ENCODE assay signal across 8 mouse cellular contexts in genomic region chr1:189922721-189923120, GRCm38 (mm10). TPM values are rescaled to one million over a fixed set of nuclear protein-coding genes. Genes with fewer than 3 reads are reported as not detected.
DNase-seq lines count a peak whose midpoint lies in the region; ATAC-seq and TF ChIP-seq lines count a peak whose summit lies in the region.

No protein-coding gene starts in this region.

- H3K27me3 ChIP-seq in neural tube, embryonic 11.5 days (ENCODE audit: control insufficient read depth, insufficient read depth, low read length): 0 out of 2 replicates have a peak, but pooled peaks cover 2% of the 10 kb centered on the region
- no peaks in the 10 kb centered on the region for H3K27me3 ChIP-seq in heart, embryonic 14.5 days (ENCODE audit: control insufficient read depth, insufficient read depth, low read length)
- peaks cover 14% of the 10 kb centered on the region; the same call in 1 of the 2 replicates for H3K27me3 ChIP-seq in limb, embryonic 10.5 days (ENCODE audit: low read depth, poor library complexity, severe bottlenecking)
- H3K27me3 ChIP-seq in small intestine, adult 2 months (ENCODE audit: control insufficient read depth, insufficient read depth, low read length): no peaks in the 10 kb centered on the region

- H3K4me2 ChIP-seq in neural tube, embryonic 11.5 days (ENCODE audit: low read depth): peak overlapping the region; percentile 94
- peak overlapping the region; percentile 80 for H3K4me2 ChIP-seq in heart, embryonic 14.5 days (ENCODE audit: low read length)

- no peak overlapping the region for H3K27ac ChIP-seq in neural tube, embryonic 11.5 days (ENCODE audit: low read depth, low read length)
- peak overlapping the region; percentile 80 to 99 for H3K27ac ChIP-seq in heart, embryonic 14.5 days (replicated peaks in 1 of 2; ENCODE audit: control insufficient read depth in 1 of 2, insufficient read depth in 1 of 2, low read depth in 2 of 2, low read length in 2 of 2)
- H3K27ac ChIP-seq in limb, embryonic 10.5 days: peak overlapping the region; percentile 97
- peak overlapping the region; percentile 40; the same call in 1 of the 2 replicates for H3K27ac ChIP-seq in small intestine, adult 2 months (ENCODE audit: insufficient read depth, low read depth, low read length)

- H3K9me3 ChIP-seq in neural tube, embryonic 11.5 days (ENCODE audit: control insufficient read depth, low read length): no peaks in the 10 kb centered on the region
- H3K9me3 ChIP-seq in heart, embryonic 14.5 days (ENCODE audit: control insufficient read depth, low read length): no peaks in the 10 kb centered on the region
- H3K9me3 ChIP-seq in limb, embryonic 10.5 days (replicated peaks): no peaks in the 10 kb centered on the region

- no peak for ATAC-seq in neural tube, embryonic 11.5 days (ENCODE audit: insufficient read depth, low FRiP score, low TSS enrichment)
- no peak for ATAC-seq in heart, embryonic 14.5 days (ENCODE audit: insufficient number of reproducible peaks, insufficient read depth, low FRiP score, low read depth)

- no peak for TF ChIP-seq POLR2A in small intestine, adult 2 months (IDR thresholded peaks at IDR 0.05; ENCODE audit: low read depth, low read length)

- peaks cover 10% of the 10 kb centered on the region; the same call in 1 of the 2 replicates for H3K4me1 ChIP-seq in neural tube, embryonic 11.5 days (ENCODE audit: control insufficient read depth, insufficient read depth, low read length)
- H3K4me1 ChIP-seq in heart, embryonic 14.5 days (ENCODE audit: control insufficient read depth in 2 of 2, insufficient read depth in 2 of 2, low read length in 2 of 2): peaks cover 30 to 74% of the 10 kb centered on the region in 2 experiments
- H3K4me1 ChIP-seq in limb, embryonic 10.5 days: peaks cover 70% of the 10 kb centered on the region
- peaks cover 14% of the 10 kb centered on the region for H3K4me1 ChIP-seq in small intestine, adult 2 months (ENCODE audit: control insufficient read depth, insufficient read depth, insufficient read length, low read length)

- H3K9ac ChIP-seq in neural tube, embryonic 11.5 days (ENCODE audit: low read length): peak overlapping the region; percentile 86
- H3K9ac ChIP-seq in heart, embryonic 14.5 days (ENCODE audit: low read length): peak overlapping the region; percentile 92

- H3K4me3 ChIP-seq in neural tube, embryonic 11.5 days (ENCODE audit: low read depth, low read length): peak overlapping the region; percentile 84
- peak overlapping the region; percentile 75 to 76 for H3K4me3 ChIP-seq in heart, embryonic 14.5 days (ENCODE audit: control insufficient read depth in 1 of 2, insufficient read depth in 1 of 2, low read depth in 1 of 2, low read length in 2 of 2)
- peak overlapping the region; percentile 87 for H3K4me3 ChIP-seq in limb, embryonic 10.5 days
- H3K4me3 ChIP-seq in small intestine, adult 2 months (ENCODE audit: low read depth, low read length): peak overlapping the region; percentile 93; the same call in 1 of the 2 replicates

- no peak; the same call in 1 of the 2 replicates for TF ChIP-seq CTCF in small intestine, adult 2 months (IDR thresholded peaks at IDR 0.05; ENCODE audit: extremely low read depth, insufficient read length, insufficient replicate concordance, low read depth, low read length)

- H3K36me3 ChIP-seq in neural tube, embryonic 11.5 days (ENCODE audit: control insufficient read depth, insufficient read depth, low read length): no peaks in the 10 kb centered on the region
- H3K36me3 ChIP-seq in heart, embryonic 14.5 days (ENCODE audit: control insufficient read depth, insufficient read depth, low read length): no peaks in the 10 kb centered on the region
- H3K36me3 ChIP-seq in limb, embryonic 10.5 days: no peaks in the 10 kb centered on the region
- H3K36me3 ChIP-seq in small intestine, adult 2 months (ENCODE audit: control insufficient read depth, insufficient read depth, low read length): no peaks in the 10 kb centered on the region

- WGBS in neural tube, embryonic 11.5 days: 17% methylated on average over 9 of the region's 9 CpGs
- WGBS in heart, embryonic 14.5 days: 20% methylated on average over 9 of the region's 9 CpGs
- 9% methylated on average over 9 of the region's 9 CpGs for WGBS in limb, embryonic 10.5 days
- WGBS in small intestine, adult 2 months: 10% methylated on average over 9 of the region's 9 CpGs

- DNase-seq in neural tube, embryonic 11.5 days (ENCODE audit: low spot score): no peak
- no peak for DNase-seq in neural tube, embryonic 10.5 days (ENCODE audit: extremely low spot score, low spot score)
- DNase-seq in limb, embryonic 10.5 days (ENCODE audit: low spot score): no peak
- no peak for DNase-seq in ovary, postnatal 10 days (ENCODE audit: low spot score)
- no peak for DNase-seq in adrenal gland, postnatal 10 days
- DNase-seq in adrenal gland, adult 18-20 months (ENCODE audit: low spot score in 2 of 2): no peak

RNA-seq across cellular contexts. Expression of gene Smyd2, which starts 0.6 kb away (rescaled TPM):
- polyA plus RNA-seq in neural tube, embryonic 11.5 days (2014; fragmentation: Nextera tagmentation; extraction: Ambion mirVana): 64.1 and 64.8 TPM in 2 replicates
- polyA plus RNA-seq in heart, embryonic 14.5 days (2014; fragmentation: Nextera tagmentation; extraction: Ambion mirVana): 227 and 246 TPM in 2 replicates
- 79.5 and 89.4 TPM in 2 replicates for polyA plus RNA-seq in limb, embryonic 10.5 days (2016; fragmentation: Nextera tagmentation; extraction: Ambion mirVana)
- 19.9 and 27.0 TPM in 2 replicates for polyA plus RNA-seq in small intestine, adult 2 months (2012; rRNA removed)
- 10 to 100 TPM; 71.2 to 81.6 TPM for total RNA-seq in adrenal gland, postnatal 10 days (2021)
- total RNA-seq in adrenal gland, adult 18-20 months (2021): 10 to 100 TPM; 64.6 to 80.0 TPM
